ENCODE assay signal across 7 mouse cellular contexts in the genomic region with DNA sequence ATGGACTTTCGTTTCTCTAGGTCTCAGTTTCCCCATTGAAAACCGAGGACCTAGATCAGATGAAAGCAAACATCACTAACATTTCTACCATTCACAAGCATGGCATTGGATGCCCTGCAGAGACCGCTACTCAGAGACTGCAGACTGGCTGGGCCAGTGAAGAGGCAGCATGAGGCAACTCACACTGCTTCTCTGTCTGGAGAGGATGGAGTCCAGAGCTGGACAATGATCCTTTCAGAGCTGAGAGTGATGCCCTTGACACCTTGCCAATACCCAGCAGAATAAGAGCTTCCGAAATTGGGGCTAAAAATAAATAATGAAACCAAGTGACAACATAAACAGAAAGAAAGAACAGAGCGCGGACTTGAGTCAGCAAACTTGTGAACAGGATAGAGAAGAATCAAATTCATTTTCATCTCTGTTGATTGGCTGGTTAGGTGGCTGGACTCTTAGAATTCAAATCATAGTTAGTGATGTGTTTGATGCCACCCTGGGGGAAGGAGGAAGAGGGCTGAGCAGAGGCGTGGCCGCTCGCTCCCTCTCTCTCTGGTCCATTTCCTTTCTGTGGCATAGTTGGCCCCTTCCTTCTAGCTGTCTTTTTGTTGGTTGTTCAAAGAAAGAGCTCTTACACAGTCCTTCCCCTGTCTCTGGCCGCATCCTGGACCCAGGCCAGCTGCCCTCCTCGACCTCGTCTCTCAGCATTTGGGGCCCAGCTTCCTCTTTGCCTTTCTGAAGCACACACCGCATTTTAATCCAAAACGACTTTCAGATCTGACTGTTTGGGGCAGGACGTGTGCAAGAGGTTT.
DNase-seq lines count a peak whose midpoint lies in the region; ATAC-seq lines count a peak whose summit lies in the region.

No protein-coding gene starts in this region.

- WGBS in stomach, embryonic 16.5 days = 52% methylated on average over 15 of the region's 15 CpGs

- H3K9ac ChIP-seq in stomach, embryonic 16.5 days (ENCODE audit: low read length) = no peak overlapping the region

- ATAC-seq in stomach, embryonic 16.5 days (ENCODE audit: insufficient read depth, low FRiP score) = peak; percentile 33

- peaks cover 18% of the 10 kb centered on the region for H3K4me1 ChIP-seq in megakaryocyte, embryonic 14.5 days
- 0 out of 2 replicates have a peak, but pooled peaks cover 3% of the 10 kb centered on the region for H3K4me1 ChIP-seq in stomach, embryonic 16.5 days (ENCODE audit: control insufficient read depth, insufficient read depth, low read length)

- DNase-seq in layer of hippocampus, adult 11-12 months (ENCODE audit: low spot score) = peak; percentile 43
- DNase-seq in layer of hippocampus, adult 9-10 months (ENCODE audit: low spot score) = no peak
- peak; percentile 72 for DNase-seq in brain, adult 2 months (ENCODE audit: low read depth, low spot score)
- peak; percentile 29 to 54 for DNase-seq in cerebellum, postnatal 4 days (ENCODE audit: low spot score in 2 of 2)
- peak; percentile 6 for DNase-seq in induced T-regulatory cell, adult 2 months (ENCODE audit: low read depth)

- no peak overlapping the region for H3K4me2 ChIP-seq in stomach, embryonic 16.5 days (ENCODE audit: low read depth, low read length)

- H3K27me3 ChIP-seq in megakaryocyte, embryonic 14.5 days (replicated peaks) = no peaks in the 10 kb centered on the region
- no peaks in the 10 kb centered on the region for H3K27me3 ChIP-seq in stomach, embryonic 16.5 days (ENCODE audit: control insufficient read depth, insufficient read depth, low read length)

- H3K9me3 ChIP-seq in megakaryocyte, embryonic 14.5 days = no peaks in the 10 kb centered on the region
- no peaks in the 10 kb centered on the region for H3K9me3 ChIP-seq in stomach, embryonic 16.5 days (replicated peaks; ENCODE audit: control insufficient read depth, low read length)

- H3K27ac ChIP-seq in stomach, embryonic 16.5 days (ENCODE audit: low read length) = no peak overlapping the region

- peak overlapping the region; percentile 86 for H3K4me3 ChIP-seq in megakaryocyte, embryonic 14.5 days (replicated peaks)
- H3K4me3 ChIP-seq in stomach, embryonic 16.5 days (replicated peaks; ENCODE audit: low read length) = no peak overlapping the region

- no peaks in the 10 kb centered on the region for H3K36me3 ChIP-seq in megakaryocyte, embryonic 14.5 days (replicated peaks; ENCODE audit: low read length)
- H3K36me3 ChIP-seq in stomach, embryonic 16.5 days (ENCODE audit: control insufficient read depth, insufficient read depth, low read length) = no peaks in the 10 kb centered on the region
